Mouse (Mus musculus) inflammation-experienced regulatory T-cells (primary cell): ENCODE data around the gene Drd3. TPM values are rescaled to one million over a fixed set of nuclear protein-coding genes. Genes with fewer than 3 reads are reported as not detected.

Experiments
- polyA plus RNA-seq, 2 experiments: library from polyadenylated mRNA; unstranded; fragments of 100-300 nt; shearing (Covaris generic); gene quantifications; one replicate each; pipeline ENCODE4 v1.2.1; 2017

Gene Drd3
- polyA plus RNA-seq, result not detected

DNA sequence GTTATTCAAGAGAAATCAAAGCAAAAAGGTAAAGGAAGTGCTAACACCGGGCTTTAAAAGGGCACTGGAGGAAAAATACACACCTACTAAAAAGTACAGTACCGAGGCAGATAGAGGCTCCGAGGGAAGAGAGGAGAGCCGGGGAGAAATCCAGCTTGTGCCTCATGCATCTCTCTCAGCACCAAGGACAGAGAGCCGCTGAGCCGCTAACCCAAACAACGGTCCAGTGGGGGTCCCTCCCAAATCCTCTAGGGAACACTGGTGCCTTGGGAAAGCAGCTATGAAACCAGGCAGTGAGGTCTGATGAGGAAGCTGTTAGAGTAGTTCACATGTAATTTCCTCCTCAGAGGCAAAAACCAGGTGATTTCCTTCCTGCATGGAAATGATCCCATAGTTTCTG is at the start of gene Drd3:
TSS of gene Drd3 (plus strand) at position 276 of the 400 bp plus-strand sequence.

Other genes with a start within 250 kb of the Drd3 start
- 10 to 100 TPM; 16.0 to 98.7 TPM for gene Tigit, start 89.9 kb upstream of the Drd3 start, polyA plus RNA-seq
- gene Ccdc191, start 135.8 kb downstream of the Drd3 start, polyA plus RNA-seq, result 10 to 100 TPM; 13.9 to 21.3 TPM
- gene Qtrt2, start 172.8 kb downstream of the Drd3 start, polyA plus RNA-seq, result 10 to 100 TPM; 15.6 to 20.2 TPM
- 1 to 10 TPM; 3.4 to 6.4 TPM for gene Zdhhc23, start 225.8 kb downstream of the Drd3 start, polyA plus RNA-seq